Mouse (Mus musculus) left cerebral cortex, adult 8-10 months (tissue): ENCODE data around the gene Hoxa10. TPM values are rescaled to one million over a fixed set of nuclear protein-coding genes. Genes with fewer than 3 reads are reported as not detected.

Experiments used
- DNase-seq, 2 experiments: peaks; one replicate each; pipeline ENCODE4 v3.0.0; 2022; ENCODE audit warnings: low spot score in 2 of 2
- total RNA-seq, 4 experiments: library from RNA; stranded (reverse); gene quantifications; 2 replicates each; pipeline ENCODE4 v1.2.4; 2022

The Hoxa10 gene
- total RNA-seq, 4 experiments from 2014 or later, result not detected

- DNase-seq, result no peak
Observed at GRCm38 (mm10) chr6:52246403-52246803, 5.7 kb upstream of the Hoxa10 start.

- no peak for DNase-seq
Observed at GRCm38 (mm10) chr6:52245757-52246142, 5.1 kb upstream of the Hoxa10 start, which contains the start of gene Hoxa11. Gene Hoxa11, minus strand, starts transcription at chr6:52245810.

GRCm38 (mm10) chr6:52245040-52245756 lies 4.5 kb upstream of the Hoxa10 start:
- no peak for DNase-seq

GRCm38 (mm10) chr6:52244471-52245039 lies 3.9 kb upstream of the Hoxa10 start:
- DNase-seq, result no peak

- no peak for DNase-seq
Observed at GRCm38 (mm10) chr6:52243681-52244121, 3.0 kb upstream of the Hoxa10 start.

GRCm38 (mm10) chr6:52242801-52243332 lies 2.2 kb upstream of the Hoxa10 start:
- no peak for DNase-seq

GRCm38 (mm10) chr6:52241001-52241621 lies 457 bp upstream of the Hoxa10 start:
- no peak for DNase-seq

- DNase-seq, result no peak
Observed at GRCm38 (mm10) chr6:52239625-52240388, 847 bp downstream of the Hoxa10 start.

- DNase-seq, result no peak
Observed at GRCm38 (mm10) chr6:52238976-52239375, 1.7 kb downstream of the Hoxa10 start.

- no peak for DNase-seq
Observed at GRCm38 (mm10) chr6:52238155-52238545, 2.5 kb downstream of the Hoxa10 start.

GRCm38 (mm10) chr6:52237346-52238154 lies 3.1 kb downstream of the Hoxa10 start:
- no peak for DNase-seq

GRCm38 (mm10) chr6:52236806-52237205 lies 3.8 kb downstream of the Hoxa10 start:
- no peak for DNase-seq

GRCm38 (mm10) chr6:52235866-52236265 lies 4.8 kb downstream of the Hoxa10 start:
- no peak for DNase-seq

GRCm38 (mm10) chr6:52235267-52235666 lies 5.4 kb downstream of the Hoxa10 start:
- DNase-seq, result no peak

GRCm38 (mm10) chr6:52234428-52235140 lies 6.1 kb downstream of the Hoxa10 start:
- no peak for DNase-seq

- DNase-seq, result no peak
Observed at GRCm38 (mm10) chr6:52233546-52234427, 6.9 kb downstream of the Hoxa10 start.

- DNase-seq, result no peak
Observed at GRCm38 (mm10) chr6:52232984-52233545, 7.6 kb downstream of the Hoxa10 start.

- no peak for DNase-seq
Observed at GRCm38 (mm10) chr6:52232568-52232965, 8.1 kb downstream of the Hoxa10 start.
